ENCODE assay signal across 8 mouse cellular contexts in genomic region chr19:9023021-9023778, GRCm38 (mm10). TPM values are rescaled to one million over a fixed set of nuclear protein-coding genes. Genes with fewer than 3 reads are reported as not detected.
DNase-seq lines count a peak whose midpoint lies in the region; ATAC-seq and TF ChIP-seq lines count a peak whose summit lies in the region.

No protein-coding gene starts in this region.

- no peak overlapping the region for H3K4me3 ChIP-seq in cortical plate, adult 2 months (ENCODE audit: insufficient read depth, low read length)

- H3K4me1 ChIP-seq in cortical plate, adult 2 months (ENCODE audit: control insufficient read depth, insufficient read depth, low read length): no peaks in the 10 kb centered on the region; the same call in 1 of the 2 replicates

- ATAC-seq in frontal cortex, adult (ENCODE audit: low TSS enrichment): no peak

- peak overlapping the region; percentile 44; the same call in 1 of the 2 replicates for H3K27ac ChIP-seq in cortical plate, adult 2 months (ENCODE audit: insufficient read depth, low read length)

- TF ChIP-seq POLR2A in cortical plate, adult 2 months (IDR thresholded peaks at IDR 0.05; ENCODE audit: extremely low read depth, insufficient read depth, low read length): no peak

- intact Hi-C loops in heart, postnatal 14 days (cut with DNase I): no loop called here
- intact Hi-C loops in left cerebral cortex, postnatal 14 days (cut with DNase I): no loop called here

- peak; percentile 10 to 13 for DNase-seq in frontal cortex, postnatal 14 days (ENCODE audit: low spot score in 2 of 2)
- DNase-seq in B cell, adult 2 months: peak; percentile 49 to 57
- DNase-seq in heart, postnatal 14 days: peak; percentile 41 to 46
- DNase-seq in left cerebral cortex, postnatal 14 days (ENCODE audit: low spot score in 2 of 2): peak; percentile 25 to 26
- peak; percentile 60 for DNase-seq in skeletal muscle tissue, adult 2 months (ENCODE audit: low read depth, low spot score)
- no peak for DNase-seq in cerebellum, adult 11 months

- no peak for TF ChIP-seq CTCF in cortical plate, adult 2 months (IDR thresholded peaks at IDR 0.05; ENCODE audit: extremely low read depth, insufficient read depth, low read length)

RNA-seq across cellular contexts. Expression of gene Ahnak, which starts 34.1 kb away (rescaled TPM):
- 6.7 and 7.7 TPM in 2 replicates for polyA plus RNA-seq in cortical plate, adult 2 months (2012; rRNA removed)
- total RNA-seq in heart, postnatal 14 days (2021): 100 to 1,000 TPM; 288 to 310 TPM
- 10 to 100 TPM; 15.7 to 23.9 TPM for total RNA-seq in left cerebral cortex, postnatal 14 days (2021)

RNA-seq across cellular contexts. Expression of gene Eef1g, which starts 56.4 kb away (rescaled TPM):
- polyA plus RNA-seq in cortical plate, adult 2 months (2012; rRNA removed): 286 and 289 TPM in 2 replicates
- total RNA-seq in heart, postnatal 14 days (2021): 100 to 1,000 TPM; 220 to 273 TPM
- 100 to 1,000 TPM; 188 to 198 TPM for total RNA-seq in left cerebral cortex, postnatal 14 days (2021)

Comparison
In these comparisons a context has a peak if more than half of its experiments do, and no peak if none do; other contexts are left out.
1. RNA of gene Ahnak, which starts 34.1 kb away (total RNA-seq): 288 to 310 TPM in heart, postnatal 14 days; 15.7 to 23.9 TPM in left cerebral cortex, postnatal 14 days; every median in the first group is over 10 times any median in the second.